Mouse (Mus musculus) retina, postnatal 7 days (tissue): ENCODE results near the gene Kdm5c.
"Not testable (repeated sequence)": the region's sequence is repeated elsewhere in the genome, so short reads cannot be mapped to it uniquely, and the experiment has no call there.

Experiments
- DNase-seq: peaks from one replicate; pipeline ENCODE4 v3.0.0-alpha.2; 2012; ENCODE audit warnings: low read depth, low spot score

Kdm5c gene

DNA sequence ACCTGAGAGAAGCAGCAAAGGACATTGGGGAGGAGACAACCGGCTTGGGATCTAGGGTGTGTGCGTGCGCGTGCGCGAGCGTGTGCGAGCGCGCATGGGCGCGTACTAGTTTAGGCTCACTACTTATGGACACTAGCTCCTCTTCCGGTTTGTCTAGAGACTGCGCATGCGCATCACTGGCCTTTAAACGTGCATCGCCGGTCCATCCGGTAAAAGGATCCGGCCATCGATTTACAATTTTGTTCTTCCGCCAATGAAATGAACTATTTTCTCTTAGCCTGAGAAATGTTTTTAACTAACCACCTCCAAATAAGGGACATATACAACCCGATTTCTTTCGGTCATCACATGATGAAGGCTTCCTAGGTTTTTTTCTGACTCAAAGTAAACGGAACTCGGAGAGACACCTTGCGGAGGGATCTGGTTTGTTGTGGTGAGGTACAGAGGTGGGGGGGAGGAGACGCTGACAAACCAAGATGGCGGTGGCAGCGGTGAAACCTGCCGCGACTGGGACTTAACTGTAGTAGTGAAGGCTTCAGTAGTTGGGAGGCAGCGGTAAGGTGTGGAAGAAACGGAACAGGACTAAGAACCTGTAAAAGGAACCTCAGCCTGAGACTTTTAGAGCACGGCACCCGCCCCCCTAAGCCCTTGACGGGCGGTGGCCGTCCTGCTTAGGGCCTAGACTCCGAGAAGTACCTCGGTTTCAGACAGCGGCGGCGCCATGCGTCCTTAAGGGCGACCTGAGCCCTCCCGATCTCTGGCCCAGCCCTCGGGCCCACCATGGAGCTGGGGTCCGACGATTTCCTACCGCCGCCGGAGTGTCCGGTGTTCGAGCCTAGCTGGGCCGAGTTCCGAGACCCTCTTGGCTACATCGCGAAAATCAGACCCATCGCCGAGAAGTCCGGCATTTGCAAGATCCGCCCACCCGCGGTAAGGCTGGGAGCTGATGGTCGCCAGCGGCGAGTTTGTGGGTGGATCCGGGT lies at the start of gene Kdm5c:
Gene Kdm5c, plus strand, starts transcription at position 240 of the 983 bp plus-strand sequence.
- peak; percentile 98 for DNase-seq

GRCm38 (mm10) chrX:152187151-152187550 lies 45.7 kb upstream of the Kdm5c start:
- no peak for DNase-seq

DNA sequence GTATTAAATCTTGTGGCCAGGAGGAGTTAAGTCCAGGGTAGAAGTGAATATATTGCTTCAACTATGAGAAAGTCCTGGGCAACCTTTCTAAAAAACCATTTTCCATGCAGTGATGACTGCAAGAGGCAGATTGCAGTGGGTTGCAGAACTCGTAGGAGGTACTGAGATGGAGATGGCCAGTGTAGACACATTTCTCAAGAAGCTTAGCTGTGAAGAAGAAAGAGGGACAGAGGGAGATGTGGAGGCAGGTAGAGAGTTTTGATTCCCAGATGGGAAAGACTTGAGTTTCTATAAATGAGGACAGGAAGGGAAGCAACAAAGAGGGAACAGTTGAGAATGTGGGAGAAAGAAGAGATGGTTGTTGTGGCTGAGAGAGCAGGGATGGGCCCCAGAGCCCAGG lies 41.6 kb upstream of the Kdm5c start:
- no peak for DNase-seq

GRCm38 (mm10) chrX:152197814-152198648 lies 34.8 kb upstream of the Kdm5c start:
- DNase-seq: no peak

- no peak for DNase-seq
Observed at GRCm38 (mm10) chrX:152201737-152202421, 30.9 kb upstream of the Kdm5c start.

DNA sequence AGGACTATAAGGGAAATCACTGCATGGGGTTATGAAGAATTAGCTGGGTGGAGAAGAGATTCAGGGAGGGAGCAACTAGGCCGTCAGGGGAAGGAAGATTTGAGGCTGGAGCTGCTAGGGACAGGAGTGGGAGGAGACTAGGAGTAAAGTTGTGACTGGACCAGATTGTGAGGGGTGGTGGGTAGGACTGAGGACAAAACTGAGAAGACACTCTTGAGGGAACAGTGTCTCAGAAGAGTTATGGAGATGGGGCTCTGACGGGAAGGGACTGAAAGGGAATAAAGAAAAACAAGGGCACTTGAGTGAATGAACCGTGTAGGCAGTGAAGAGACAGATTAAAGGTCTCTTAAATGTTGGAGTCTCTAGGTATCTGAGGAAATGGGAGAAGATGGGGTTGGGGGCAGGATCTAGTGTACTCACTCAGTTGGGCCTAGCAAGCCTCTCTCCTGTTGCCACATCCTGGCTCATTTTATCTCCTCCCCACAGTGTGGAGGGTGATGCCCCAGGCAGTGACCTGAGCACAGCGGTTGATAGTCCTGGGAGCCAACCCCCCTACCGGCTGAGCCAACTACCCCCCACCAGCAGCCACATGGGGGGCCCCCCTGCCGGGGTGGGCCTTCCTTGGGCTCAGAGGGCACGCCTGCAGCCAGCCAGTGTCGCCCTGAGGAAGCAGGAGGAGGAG lies 30.3 kb upstream of the Kdm5c start:
- DNase-seq: no peak

GRCm38 (mm10) chrX:152203247-152203646 lies 29.6 kb upstream of the Kdm5c start:
- DNase-seq: no peak

DNA sequence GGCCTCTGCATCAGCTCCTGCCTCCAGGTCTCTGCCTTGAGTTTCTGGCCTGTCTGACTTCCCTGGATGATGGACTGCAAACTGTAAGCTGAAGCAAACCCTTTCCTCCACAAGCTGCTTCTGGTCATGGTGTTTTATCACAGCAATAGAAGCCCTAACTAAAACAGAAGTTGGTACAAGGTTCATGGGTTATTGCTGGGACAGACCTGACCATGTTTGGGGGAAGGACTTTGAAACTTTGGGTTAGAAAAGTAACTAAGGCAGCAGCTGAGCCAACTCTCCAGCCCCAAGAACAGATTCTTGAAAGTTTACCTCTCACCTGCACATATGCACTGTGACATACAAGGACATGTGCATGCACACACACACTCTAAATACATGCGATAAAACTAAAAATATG lies 27.3 kb upstream of the Kdm5c start:
- DNase-seq: no peak

- DNase-seq: no peak
Observed at GRCm38 (mm10) chrX:152214703-152215102, 18.1 kb upstream of the Kdm5c start.

GRCm38 (mm10) chrX:152218529-152218928 lies 14.3 kb upstream of the Kdm5c start:
- DNase-seq: no peak

- no peak for DNase-seq
Observed at GRCm38 (mm10) chrX:152221721-152222120, 11.1 kb upstream of the Kdm5c start.

DNA sequence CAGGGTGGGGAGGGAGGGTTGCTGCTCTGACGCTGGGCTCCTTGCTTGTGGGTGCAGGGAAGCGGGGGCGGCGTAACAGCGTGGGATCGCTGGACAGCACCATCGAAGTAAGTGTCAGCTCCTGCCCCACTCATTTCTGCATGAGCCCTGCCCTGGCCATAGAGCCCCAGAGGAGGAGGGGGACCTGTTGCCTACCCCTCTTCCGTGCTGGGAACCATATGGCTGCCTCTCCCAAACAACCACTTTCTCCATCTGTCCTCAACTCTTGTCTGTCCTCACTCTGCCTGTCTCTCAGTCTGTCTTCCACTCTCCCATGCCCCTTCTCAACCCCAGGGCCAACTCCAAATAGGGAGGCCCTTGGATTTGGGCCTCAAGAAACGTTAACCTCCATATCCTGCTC lies 10.6 kb upstream of the Kdm5c start:
- no peak for DNase-seq

DNA sequence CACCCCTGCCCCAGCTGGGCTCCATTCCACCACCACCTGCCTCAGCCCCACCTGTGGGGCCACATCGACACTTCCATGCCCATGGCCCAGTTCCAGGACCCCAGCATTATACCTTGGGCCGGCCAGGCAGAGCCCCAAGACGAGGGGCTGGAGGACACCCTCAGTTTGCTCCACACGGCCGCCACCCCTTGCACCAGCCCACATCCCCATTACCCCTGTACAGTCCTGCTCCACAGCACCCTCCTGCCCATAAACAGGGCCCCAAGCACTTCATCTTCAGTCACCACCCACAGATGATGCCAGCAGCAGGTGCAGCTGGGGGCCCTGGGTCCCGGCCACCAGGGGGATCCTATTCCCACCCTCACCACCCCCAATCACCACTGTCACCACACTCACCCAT lies 9.5 kb upstream of the Kdm5c start:
- no peak for DNase-seq

GRCm38 (mm10) chrX:152224280-152224679 lies 8.5 kb upstream of the Kdm5c start:
- DNase-seq: no peak

- DNase-seq: no peak
Observed at GRCm38 (mm10) chrX:152234125-152234524, 1.3 kb downstream of the Kdm5c start.

GRCm38 (mm10) chrX:152235758-152236157 lies 2.9 kb downstream of the Kdm5c start:
- DNase-seq: no peak

- DNase-seq: not testable (repeated sequence)
Observed at GRCm38 (mm10) chrX:152243140-152243539, 10.3 kb downstream of the Kdm5c start.

GRCm38 (mm10) chrX:152244492-152245189 lies 11.8 kb downstream of the Kdm5c start:
- no peak for DNase-seq

- DNase-seq: no peak
Observed at GRCm38 (mm10) chrX:152271189-152271588, 38.4 kb downstream of the Kdm5c start.

- DNase-seq: no peak
Observed at GRCm38 (mm10) chrX:152279384-152279783, 46.6 kb downstream of the Kdm5c start.

- DNase-seq: no peak
Observed at GRCm38 (mm10) chrX:152284746-152285145, 51.9 kb downstream of the Kdm5c start.
